Mouse (Mus musculus): ENCODE results near the gene Dld. TPM values are rescaled to one million over a fixed set of nuclear protein-coding genes. Genes with fewer than 3 reads are reported as not detected.

Dld gene
- total RNA-seq, 2 experiments from 2014 or later = 73.7 to 86.3 TPM

GRCm38 (mm10) chr12:31323136-31323695 is 28.0 kb downstream of the Dld start:
- ATAC-seq (ENCODE audit: poor library complexity, severe bottlenecking) = no peak

DNA sequence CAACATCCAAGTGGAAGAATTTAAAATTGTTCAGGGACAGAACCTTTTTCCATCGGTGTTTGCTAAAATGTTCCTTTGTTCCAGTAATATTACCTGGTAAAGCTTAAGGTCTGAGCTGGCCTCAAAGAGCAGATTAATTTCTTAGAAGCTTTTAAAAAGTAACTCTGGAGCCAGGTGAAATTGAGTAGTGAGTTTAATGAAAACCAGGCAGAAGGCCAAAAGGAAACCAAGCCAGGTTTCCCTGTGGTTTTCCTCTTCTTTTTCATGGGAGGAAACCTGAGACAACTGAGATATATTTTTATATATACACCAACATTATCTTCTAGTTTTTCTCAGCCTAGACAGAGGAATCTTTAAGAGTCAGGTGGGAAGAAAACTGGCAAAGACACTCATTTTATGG is 29.7 kb downstream of the Dld start:
- no peak for ATAC-seq (ENCODE audit: poor library complexity, severe bottlenecking)

- no peak for ATAC-seq (ENCODE audit: poor library complexity, severe bottlenecking)
Measured at GRCm38 (mm10) chr12:31320817-31321216, 30.4 kb downstream of the Dld start.

GRCm38 (mm10) chr12:31318409-31318963 is 32.8 kb downstream of the Dld start:
- ATAC-seq (ENCODE audit: poor library complexity, severe bottlenecking) = no peak

DNA sequence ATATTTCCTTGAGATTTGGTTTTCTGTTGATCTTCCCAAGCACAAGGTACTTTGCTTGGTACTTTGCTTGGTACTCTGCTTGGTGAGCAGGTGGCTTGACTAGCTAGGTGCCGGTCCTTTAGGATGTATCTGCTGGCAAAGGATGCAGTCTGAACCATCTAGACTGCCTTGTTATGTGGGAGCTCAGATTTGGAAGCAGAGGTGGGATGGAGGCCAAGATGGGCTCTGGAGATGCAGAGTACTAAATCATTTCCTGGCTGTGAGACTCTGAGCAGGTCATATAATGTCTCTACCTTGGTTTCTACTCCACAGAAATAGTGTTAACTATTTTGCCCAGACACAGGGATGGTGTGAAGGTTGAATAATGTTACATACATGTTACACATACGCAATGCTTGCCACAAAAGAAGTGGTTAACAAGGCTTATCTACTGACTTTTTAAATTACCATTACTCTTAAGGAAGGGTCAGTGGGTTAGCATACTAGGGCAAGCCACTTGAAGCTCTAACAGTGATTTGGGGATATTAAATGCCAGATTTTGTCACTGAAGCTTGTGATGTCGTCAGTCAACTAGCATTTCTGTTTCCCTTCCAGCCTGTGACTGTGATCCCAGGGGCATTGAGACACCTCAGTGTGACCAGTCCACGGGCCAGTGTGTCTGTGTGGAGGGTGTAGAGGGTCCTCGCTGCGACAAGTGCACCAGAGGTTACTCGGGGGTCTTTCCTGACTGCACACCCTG is 33.4 kb downstream of the Dld start:
- ATAC-seq (ENCODE audit: poor library complexity, severe bottlenecking) = no peak

DNA sequence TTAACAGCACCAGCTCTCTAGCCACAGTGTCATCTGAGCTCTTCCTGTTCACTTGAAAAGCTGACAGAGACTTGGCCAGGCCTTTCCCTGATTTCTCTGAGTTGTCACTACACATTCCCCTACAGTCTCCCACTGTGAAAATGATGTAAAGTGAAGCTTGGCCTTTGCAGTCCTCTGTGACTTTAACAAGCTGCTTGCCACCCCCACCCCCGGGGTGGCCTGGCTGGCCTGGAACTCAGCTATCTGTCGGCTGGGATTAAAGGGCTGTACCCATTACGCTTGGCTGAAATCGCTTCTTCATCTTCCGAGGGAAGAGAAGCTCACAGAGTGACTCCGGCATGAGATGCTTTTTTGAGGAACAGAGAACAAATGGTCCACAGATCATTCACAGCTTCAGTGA is 35.3 kb downstream of the Dld start:
- ATAC-seq (ENCODE audit: poor library complexity, severe bottlenecking) = no peak

GRCm38 (mm10) chr12:31314310-31314709 is 36.9 kb downstream of the Dld start:
- no peak for ATAC-seq (ENCODE audit: poor library complexity, severe bottlenecking)

- no peak for ATAC-seq (ENCODE audit: poor library complexity, severe bottlenecking)
Measured at GRCm38 (mm10) chr12:31313136-31313535, 38.1 kb downstream of the Dld start.

DNA sequence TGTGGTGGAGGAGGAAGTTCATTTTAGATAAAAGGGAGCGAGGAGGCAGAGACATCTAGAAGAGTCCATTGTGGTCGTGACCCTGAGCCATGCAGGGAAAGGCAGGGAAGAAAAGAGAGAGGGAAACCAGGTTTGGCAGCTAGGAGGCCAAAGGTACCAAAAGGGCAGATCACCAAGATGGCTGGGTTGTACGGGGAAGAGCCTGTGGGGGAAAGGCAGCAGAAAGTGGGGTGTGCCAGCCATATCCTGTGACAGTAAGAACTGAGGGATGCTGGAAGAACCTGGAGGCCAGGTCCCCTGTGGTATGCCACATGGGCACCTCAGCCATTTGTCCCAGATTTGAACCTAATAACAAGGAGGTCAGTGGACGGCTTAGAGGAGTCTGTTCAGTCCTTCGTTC is 39.0 kb downstream of the Dld start:
- ATAC-seq (ENCODE audit: poor library complexity, severe bottlenecking) = no peak

DNA sequence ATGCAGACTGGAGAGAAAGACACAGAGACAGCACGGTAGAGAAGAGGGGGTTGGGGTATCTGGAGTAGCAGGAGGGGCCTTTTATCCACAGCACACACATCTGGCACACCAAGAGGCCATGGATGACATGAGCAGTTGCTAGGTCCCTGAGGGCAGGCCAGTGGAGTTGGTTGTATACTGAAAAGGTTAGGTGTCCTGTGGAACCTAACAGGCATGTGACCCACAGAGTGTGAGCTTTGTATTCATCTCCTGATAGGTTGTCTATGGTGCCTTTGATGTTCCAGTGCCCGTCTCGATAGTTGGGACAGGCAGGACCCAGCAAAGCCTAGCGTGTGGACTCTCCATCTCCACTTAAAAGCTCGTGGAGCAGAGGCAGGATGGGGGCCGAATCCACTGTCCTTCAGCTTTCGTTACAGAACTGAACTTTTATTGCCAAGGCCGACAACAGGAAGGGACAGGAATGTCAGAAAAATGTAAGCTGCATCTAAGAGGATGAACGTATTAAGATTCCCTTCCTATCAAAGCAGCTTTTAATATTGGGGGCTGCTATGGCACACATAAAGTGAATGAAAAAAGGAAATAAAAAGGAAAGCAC is 39.5 kb downstream of the Dld start:
- no peak for ATAC-seq (ENCODE audit: poor library complexity, severe bottlenecking)

GRCm38 (mm10) chr12:31310687-31311086 is 40.6 kb downstream of the Dld start:
- no peak for ATAC-seq (ENCODE audit: poor library complexity, severe bottlenecking)

DNA sequence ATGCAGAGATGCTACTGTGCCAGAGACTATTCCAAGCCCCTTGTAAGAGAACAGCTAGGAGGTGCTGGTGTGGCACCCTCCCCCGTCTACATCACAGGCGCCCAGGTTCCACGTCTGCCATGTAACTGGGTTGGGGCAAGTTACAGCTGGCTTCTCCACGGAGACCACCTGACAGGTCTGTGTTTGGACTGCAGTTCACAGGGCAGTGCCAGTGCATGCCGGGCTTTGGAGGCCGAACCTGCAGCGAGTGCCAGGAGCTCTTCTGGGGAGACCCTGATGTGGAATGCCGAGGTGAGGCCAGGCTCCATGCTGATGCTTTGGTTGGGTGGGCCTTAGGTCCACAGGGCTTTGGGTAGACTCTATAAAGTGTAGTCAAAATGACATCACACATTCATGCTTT is 43.5 kb downstream of the Dld start:
- no peak for ATAC-seq (ENCODE audit: poor library complexity, severe bottlenecking)

DNA sequence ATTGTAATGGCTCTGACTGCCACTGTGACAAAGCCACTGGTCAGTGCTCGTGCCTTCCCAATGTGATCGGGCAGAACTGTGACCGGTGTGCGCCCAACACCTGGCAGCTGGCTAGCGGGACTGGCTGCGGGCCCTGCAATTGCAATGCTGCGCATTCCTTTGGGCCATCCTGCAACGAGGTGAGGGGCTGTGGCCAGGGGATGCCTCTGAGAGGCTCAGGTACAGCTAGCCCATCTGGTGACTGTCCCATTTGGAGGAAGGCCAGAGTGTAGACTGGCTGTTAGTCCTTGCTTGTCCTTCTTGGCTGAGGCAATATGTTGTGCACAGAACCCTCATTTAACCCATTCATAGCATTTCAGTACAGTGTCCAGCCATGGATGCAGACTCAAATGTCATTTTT is 44.2 kb downstream of the Dld start:
- ATAC-seq (ENCODE audit: poor library complexity, severe bottlenecking) = no peak

GRCm38 (mm10) chr12:31306075-31306675 is 45.1 kb downstream of the Dld start:
- no peak for ATAC-seq (ENCODE audit: poor library complexity, severe bottlenecking)

DNA sequence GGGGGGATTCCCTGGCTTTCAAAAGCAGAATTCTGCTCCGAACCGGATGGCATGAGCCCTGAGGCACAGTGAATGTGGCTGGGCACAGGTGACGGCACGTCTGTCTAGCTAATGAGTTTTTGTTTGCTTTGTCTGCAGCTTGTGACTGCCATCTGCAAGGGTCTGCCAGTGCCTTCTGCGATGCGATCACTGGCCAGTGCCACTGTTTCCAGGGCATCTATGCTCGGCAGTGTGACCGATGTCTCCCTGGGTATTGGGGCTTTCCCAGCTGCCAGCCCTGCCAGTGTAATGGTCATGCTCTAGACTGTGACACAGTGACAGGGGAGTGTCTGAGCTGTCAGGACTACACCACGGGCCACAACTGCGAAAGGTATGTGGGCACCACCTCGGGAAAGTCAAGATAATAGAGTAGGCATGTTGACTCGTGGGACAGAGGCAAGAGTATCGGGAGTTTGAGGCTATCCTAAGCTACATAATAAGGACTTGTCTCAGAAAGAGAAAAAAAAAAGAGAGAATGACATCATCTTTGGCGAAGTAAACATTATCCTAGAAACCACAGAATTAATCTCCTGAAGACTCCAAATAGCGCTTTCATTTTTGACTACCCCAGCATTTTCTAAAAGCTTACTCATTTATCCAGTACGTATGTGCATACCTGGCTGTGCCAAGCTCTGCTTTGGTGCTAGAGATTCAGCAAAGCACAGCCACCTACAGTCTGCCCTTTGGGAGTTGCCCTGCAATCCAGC is 48.3 kb downstream of the Dld start:
- no peak for ATAC-seq (ENCODE audit: poor library complexity, severe bottlenecking)

GRCm38 (mm10) chr12:31302266-31302665 is 49.0 kb downstream of the Dld start:
- no peak for ATAC-seq (ENCODE audit: poor library complexity, severe bottlenecking)

DNA sequence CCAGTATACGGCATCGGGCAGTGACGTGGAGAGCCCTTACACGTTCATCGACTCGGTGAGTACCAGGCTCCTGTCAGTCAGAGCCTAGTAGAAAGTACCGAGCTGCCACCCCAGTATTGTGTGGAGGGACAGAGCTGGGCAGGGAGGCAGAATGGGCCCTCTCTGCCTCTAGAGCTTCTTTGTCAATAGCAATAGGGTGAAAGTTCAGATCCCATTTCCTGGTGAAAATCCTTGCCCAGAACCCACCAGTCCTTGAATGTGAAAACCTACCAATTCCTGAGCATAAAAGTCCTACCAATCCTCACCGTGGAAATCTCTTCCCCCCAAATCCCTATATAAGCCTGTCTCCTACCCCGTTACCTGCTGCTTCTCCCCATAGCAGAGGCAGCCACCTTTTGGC is 51.0 kb downstream of the Dld start:
- no peak for ATAC-seq (ENCODE audit: poor library complexity, severe bottlenecking)

DNA sequence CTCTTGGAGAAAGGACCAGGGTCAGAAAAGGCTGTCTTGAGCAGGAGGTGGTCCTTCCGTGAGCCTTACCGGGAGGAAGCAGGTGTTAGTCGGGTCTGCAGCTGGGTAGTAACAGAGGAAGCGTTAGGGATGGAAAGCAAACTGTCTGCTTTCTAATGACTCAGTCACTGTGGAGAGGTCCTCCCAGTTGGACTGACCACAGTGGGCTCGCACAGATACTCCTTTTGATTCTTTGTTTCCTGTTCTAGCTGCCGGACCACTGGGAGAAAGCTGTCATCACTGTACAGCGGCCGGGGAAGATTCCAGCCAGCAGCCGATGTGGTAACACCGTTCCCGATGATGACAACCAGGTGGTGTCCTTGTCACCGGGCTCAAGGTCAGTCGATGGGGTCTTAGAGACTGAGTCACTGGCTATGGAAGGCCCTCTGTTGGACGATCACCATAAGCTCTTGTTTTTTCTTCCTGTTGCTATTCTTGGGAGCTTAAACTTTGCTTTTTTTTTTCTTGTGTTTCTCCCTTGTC is 51.5 kb downstream of the Dld start:
- ATAC-seq (ENCODE audit: poor library complexity, severe bottlenecking) = no peak

- ATAC-seq (ENCODE audit: poor library complexity, severe bottlenecking) = no peak
Measured at GRCm38 (mm10) chr12:31299126-31299525, 52.1 kb downstream of the Dld start.

GRCm38 (mm10) chr12:31298530-31298929 is 52.7 kb downstream of the Dld start:
- no peak for ATAC-seq (ENCODE audit: poor library complexity, severe bottlenecking)

- ATAC-seq (ENCODE audit: poor library complexity, severe bottlenecking) = no peak
Measured at GRCm38 (mm10) chr12:31298122-31298521, 53.1 kb downstream of the Dld start.
